Mouse (Mus musculus): ENCODE data around the gene Caln1.

- no peak for TF ChIP-seq CTCF (IDR thresholded peaks at IDR 0.05; ENCODE audit: low read depth)
- TF ChIP-seq EP300 (IDR thresholded peaks at IDR 0.05; ENCODE audit: low read depth), result no peak
Observed at GRCm38 (mm10) chr5:130635397-130635796, 266.1 kb downstream of the Caln1 start.
